Mouse (Mus musculus) lung, adult 18-20 months (tissue): ENCODE data around the gene 4930572O03Rik.
"Not testable (repeated sequence)": the region's sequence is repeated elsewhere in the genome, so short reads cannot be mapped to it uniquely, and the experiment has no call there.

ENCODE experiments used
- DNase-seq, 2 experiments: peaks; one replicate each; pipeline ENCODE4 v3.0.0; 2022; ENCODE audit warnings: mixed read lengths in 2 of 2

Gene 4930572O03Rik

GRCm38 (mm10) chr5:15656959-15657358 lies at the start of gene 4930572O03Rik:
Gene 4930572O03Rik (minus strand): TSS chr5:15657059.
- DNase-seq, result not testable (repeated sequence)

- not testable (repeated sequence) for DNase-seq
These were observed 46.0 kb upstream of the 4930572O03Rik start for GRCm38 (mm10) chr5:15702891-15703290.

GRCm38 (mm10) chr5:15697719-15698118 lies 40.9 kb upstream of the 4930572O03Rik start:
- DNase-seq, result not testable (repeated sequence)

- DNase-seq, result not testable (repeated sequence)
These were observed 35.0 kb upstream of the 4930572O03Rik start for GRCm38 (mm10) chr5:15691849-15692248.

GRCm38 (mm10) chr5:15690822-15691221 lies 34.0 kb upstream of the 4930572O03Rik start:
- not testable (repeated sequence) for DNase-seq

GRCm38 (mm10) chr5:15689659-15690213 lies 32.9 kb upstream of the 4930572O03Rik start:
- DNase-seq, result not testable (repeated sequence)

GRCm38 (mm10) chr5:15688874-15689658 lies 32.2 kb upstream of the 4930572O03Rik start:
- not testable (repeated sequence) for DNase-seq

GRCm38 (mm10) chr5:15681301-15682035 lies 24.6 kb upstream of the 4930572O03Rik start:
- not testable (repeated sequence) for DNase-seq

GRCm38 (mm10) chr5:15679980-15680949 lies 23.4 kb upstream of the 4930572O03Rik start:
- DNase-seq, result not testable (repeated sequence)

GRCm38 (mm10) chr5:15678907-15679306 lies 22.0 kb upstream of the 4930572O03Rik start:
- not testable (repeated sequence) for DNase-seq

- not testable (repeated sequence) for DNase-seq
These were observed 20.9 kb upstream of the 4930572O03Rik start for GRCm38 (mm10) chr5:15677750-15678149.

- DNase-seq, result not testable (repeated sequence)
These were observed 17.8 kb upstream of the 4930572O03Rik start for GRCm38 (mm10) chr5:15674429-15675244.

- DNase-seq, result not testable (repeated sequence)
These were observed 17.1 kb upstream of the 4930572O03Rik start for GRCm38 (mm10) chr5:15673989-15674388.

GRCm38 (mm10) chr5:15670789-15671188 lies 13.9 kb upstream of the 4930572O03Rik start:
- DNase-seq, result not testable (repeated sequence)

- not testable (repeated sequence) for DNase-seq
These were observed 7.0 kb upstream of the 4930572O03Rik start for GRCm38 (mm10) chr5:15663847-15664246.

- not testable (repeated sequence) for DNase-seq
These were observed 4.5 kb downstream of the 4930572O03Rik start for GRCm38 (mm10) chr5:15652334-15652733.

GRCm38 (mm10) chr5:15645707-15646106 lies 11.2 kb downstream of the 4930572O03Rik start:
- not testable (repeated sequence) for DNase-seq

- not testable (repeated sequence) for DNase-seq
These were observed 19.2 kb downstream of the 4930572O03Rik start for GRCm38 (mm10) chr5:15637637-15638036.

- DNase-seq, result not testable (repeated sequence)
These were observed 26.8 kb downstream of the 4930572O03Rik start for GRCm38 (mm10) chr5:15630068-15630467.

- not testable (repeated sequence) for DNase-seq
These were observed 28.7 kb downstream of the 4930572O03Rik start for GRCm38 (mm10) chr5:15628136-15628535.

- DNase-seq, result not testable (repeated sequence)
These were observed 38.1 kb downstream of the 4930572O03Rik start, which contains the start of gene Speer4d for GRCm38 (mm10) chr5:15618764-15619163. Gene Speer4d (plus strand): TSS chr5:15619064.
